Mouse (Mus musculus): ENCODE measurements around the gene Impdh2. TPM values are rescaled to one million over a fixed set of nuclear protein-coding genes. Genes with fewer than 3 reads are reported as not detected.

Gene Impdh2
- polyA plus RNA-seq, 1 experiment from 2014 or later = 81.6 TPM

DNA sequence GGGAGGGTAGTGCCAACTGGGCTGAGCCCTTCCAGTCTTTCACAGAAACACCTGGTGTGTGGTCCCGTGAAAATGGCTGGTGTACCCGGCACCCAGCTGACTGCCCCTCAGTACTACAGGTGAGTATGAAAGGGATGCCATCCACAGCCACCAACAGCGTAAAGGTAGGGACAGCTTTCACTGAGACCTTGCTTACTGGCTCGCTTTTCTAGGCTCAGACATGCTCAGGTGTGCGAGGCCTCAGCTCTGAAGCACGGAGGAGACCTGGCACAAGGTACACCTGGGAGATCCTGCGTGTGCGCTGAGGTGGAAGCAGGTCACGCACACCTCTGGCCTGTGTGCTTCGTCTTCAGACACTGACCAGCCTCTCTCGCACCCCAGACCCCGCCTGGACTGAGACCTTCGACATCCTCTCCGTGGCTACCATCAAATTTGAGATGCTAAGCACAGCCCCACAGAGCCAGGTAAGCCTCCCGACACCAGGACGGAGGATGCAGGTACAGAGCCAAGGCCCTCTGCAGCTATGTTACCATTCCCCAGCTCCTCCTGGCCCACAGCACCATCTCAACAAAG lies 11.4 kb downstream of the Impdh2 start:
- Histone ChIP-seq H3K9ac (no peak overlapping the region), H3K36me3 (peaks cover 37% of the 10 kb centered on the region), H3K9me3 (replicated peaks) (no peaks in the 10 kb centered on the region), H3K4me2 (no peak overlapping the region), H3K27me3 (no peaks in the 10 kb centered on the region), H3K4me1 (replicated peaks) (peaks cover 58% of the 10 kb centered on the region), H3K4me3 (no peak overlapping the region), H3K27ac (no peak overlapping the region)
- 90% methylated on average over 16 of the region's 16 CpGs for WGBS
- no peak for ATAC-seq (replicated peaks; ENCODE audit: insufficient number of reproducible peaks, insufficient read depth, low FRiP score, low read depth)

DNA sequence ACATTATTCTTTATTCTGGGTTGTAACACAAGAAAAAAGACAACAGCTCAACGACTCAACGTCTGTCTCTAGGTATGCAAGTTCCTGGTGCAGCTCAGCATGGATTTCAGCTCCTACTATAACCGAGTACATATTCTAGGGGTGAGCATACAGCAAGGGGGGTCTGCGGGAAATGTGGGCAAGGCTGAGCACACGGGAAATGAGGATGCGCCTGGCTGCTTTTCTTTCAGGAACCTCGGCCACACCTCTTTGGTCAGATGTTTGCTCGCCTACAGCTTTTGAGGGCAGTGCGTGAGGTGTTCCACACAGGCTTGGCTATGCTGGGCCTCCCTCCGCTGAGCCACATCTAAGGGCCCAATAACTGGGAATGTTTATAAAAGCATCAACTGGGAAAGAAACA lies 12.2 kb downstream of the Impdh2 start:
- Histone ChIP-seq H3K27ac (no peak overlapping the region), H3K27me3 (no peaks in the 10 kb centered on the region), H3K9me3 (replicated peaks) (no peaks in the 10 kb centered on the region), H3K4me3 (no peak overlapping the region), H3K4me1 (replicated peaks) (peaks cover 66% of the 10 kb centered on the region), H3K4me2 (no peak overlapping the region), H3K36me3 (peaks cover 37% of the 10 kb centered on the region), H3K9ac (no peak overlapping the region)
- WGBS = 85% methylated on average over 10 of the region's 10 CpGs
- no peak for ATAC-seq (replicated peaks; ENCODE audit: insufficient number of reproducible peaks, insufficient read depth, low FRiP score, low read depth)

DNA sequence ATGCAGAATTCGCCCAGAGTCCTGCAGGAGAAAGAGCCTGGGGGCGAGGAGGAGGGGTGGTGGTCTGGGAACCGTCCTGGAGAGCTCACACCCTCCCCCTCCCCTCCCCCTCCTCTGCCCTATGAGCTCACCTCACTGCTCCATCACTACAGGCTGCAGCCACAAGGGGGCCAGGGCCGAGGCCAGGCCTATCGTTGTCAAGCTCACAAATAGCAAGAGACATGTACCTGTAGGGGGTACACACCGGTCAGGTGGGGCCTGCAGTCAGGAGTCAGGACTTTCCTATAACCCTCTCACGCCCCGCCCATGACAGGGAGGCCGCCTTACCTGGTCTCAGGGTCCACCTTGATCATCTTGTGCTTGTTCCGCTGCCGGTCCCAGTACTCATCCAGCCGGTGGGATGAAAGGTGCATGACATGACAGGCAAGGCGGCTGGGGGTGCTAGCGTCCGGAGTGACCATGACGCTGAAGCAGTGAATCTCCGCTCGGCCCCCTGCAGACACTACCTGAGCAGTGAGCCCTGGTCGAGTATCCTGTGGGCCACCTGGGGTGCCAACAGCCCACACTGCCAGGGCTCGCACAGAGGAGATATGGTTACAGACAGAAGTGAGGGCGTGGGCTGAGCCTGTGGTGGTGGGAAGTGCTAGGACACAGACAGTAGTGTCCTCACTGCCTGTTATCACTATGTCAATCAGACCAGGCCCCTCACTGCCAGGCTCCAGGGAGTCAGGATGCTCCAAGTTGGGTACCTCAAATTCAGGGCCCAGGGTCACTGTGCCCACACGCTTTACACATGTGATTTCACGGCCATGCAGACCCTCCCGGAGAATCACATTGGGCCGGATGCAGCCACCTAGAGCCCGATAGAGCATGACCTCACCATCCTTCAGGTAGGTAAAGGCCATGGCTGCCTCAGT lies 13.9 kb downstream of the Impdh2 start:
- peaks cover 63% of the 10 kb centered on the region for H3K4me1 ChIP-seq (replicated peaks)
- H3K4me3 ChIP-seq = no peak overlapping the region
- no peaks in the 10 kb centered on the region for H3K27me3 ChIP-seq
- no peak overlapping the region for H3K9ac ChIP-seq
- no peak overlapping the region for H3K27ac ChIP-seq
- WGBS = 57% methylated on average over 26 of the region's 26 CpGs
- no peaks in the 10 kb centered on the region for H3K9me3 ChIP-seq (replicated peaks)
- H3K4me2 ChIP-seq = no peak overlapping the region
- ATAC-seq (replicated peaks; ENCODE audit: insufficient number of reproducible peaks, insufficient read depth, low FRiP score, low read depth) = no peak
- H3K36me3 ChIP-seq = peaks cover 37% of the 10 kb centered on the region

DNA sequence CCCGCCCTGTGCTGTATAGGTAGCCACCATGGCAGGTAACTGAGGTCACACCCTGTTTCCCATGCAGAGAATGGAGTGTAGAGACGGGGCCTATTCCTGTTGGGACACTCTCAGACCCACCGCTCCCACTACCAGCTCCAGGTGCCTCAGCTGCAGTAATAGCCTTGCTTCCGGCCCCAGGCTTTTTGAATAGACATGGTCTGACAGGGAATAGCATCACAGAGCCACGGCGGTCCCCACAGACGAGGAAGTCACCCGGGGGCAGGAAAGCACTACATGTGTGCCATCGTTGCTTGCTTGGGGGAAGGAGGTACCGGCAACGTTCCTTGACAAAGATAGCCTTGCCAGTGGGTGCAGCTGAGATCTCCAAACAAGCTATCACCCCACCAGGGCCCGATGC lies 14.8 kb downstream of the Impdh2 start:
- 89% methylated on average over 12 of the region's 12 CpGs for WGBS
- Histone ChIP-seq H3K27me3 (no peaks in the 10 kb centered on the region), H3K4me3 (no peak overlapping the region), H3K9ac (no peak overlapping the region), H3K4me1 (replicated peaks) (peaks cover 64% of the 10 kb centered on the region), H3K4me2 (no peak overlapping the region), H3K27ac (no peak overlapping the region), H3K36me3 (peaks cover 37% of the 10 kb centered on the region), H3K9me3 (replicated peaks) (no peaks in the 10 kb centered on the region)
- no peak for ATAC-seq (replicated peaks; ENCODE audit: insufficient number of reproducible peaks, insufficient read depth, low FRiP score, low read depth)

DNA sequence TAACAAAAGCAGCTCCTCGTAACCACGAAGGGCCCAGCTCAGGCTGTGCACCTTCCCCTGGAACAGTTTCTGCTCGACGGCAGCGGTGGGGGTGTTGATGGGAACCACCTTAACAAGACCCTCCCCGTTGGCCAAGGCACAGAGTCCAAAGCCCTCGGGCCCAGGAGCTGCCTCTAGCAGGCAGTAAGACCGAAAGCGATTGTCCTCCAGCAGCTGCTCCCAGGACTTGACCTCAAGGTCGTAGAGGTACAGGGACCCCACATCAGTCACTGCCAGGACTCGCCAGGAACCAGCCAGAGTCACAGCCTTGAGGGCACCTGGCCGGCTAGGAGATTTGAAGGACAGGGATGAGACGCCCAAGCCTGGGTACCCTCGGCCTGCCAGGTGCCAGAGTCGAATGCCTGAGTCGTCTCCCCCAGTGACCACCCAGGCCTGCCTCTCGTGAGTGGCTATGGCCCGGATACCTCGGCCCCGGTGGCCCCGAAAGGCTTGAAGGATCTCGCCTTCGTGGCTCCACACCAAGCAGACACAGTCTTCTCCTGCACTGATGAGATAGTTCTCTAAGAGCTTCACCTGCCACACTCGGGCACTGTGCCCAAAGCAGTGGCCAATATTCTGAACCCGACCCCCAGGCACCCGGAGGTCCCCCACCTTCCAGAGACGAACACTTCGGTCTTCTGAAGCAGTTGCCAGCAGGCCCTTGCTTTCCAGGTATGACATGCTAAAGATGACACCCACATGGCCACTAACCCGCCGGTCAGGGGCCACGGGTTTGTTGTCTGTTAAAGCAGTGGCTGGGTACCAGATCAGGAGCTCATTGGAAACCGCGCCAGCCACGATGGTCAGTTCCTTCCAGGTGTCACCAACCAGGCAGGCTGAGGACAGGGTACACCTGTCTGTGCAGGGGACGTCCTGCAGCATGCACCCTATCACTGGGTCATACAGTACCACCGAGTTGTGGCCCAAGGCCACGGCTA lies 15.5 kb downstream of the Impdh2 start:
- no peaks in the 10 kb centered on the region for H3K9me3 ChIP-seq (replicated peaks)
- no peak overlapping the region for H3K9ac ChIP-seq
- H3K27ac ChIP-seq = no peak overlapping the region
- no peak overlapping the region for H3K4me2 ChIP-seq
- 84% methylated on average over 37 of the region's 37 CpGs for WGBS
- no peak overlapping the region for H3K4me3 ChIP-seq
- H3K36me3 ChIP-seq = peaks cover 37% of the 10 kb centered on the region
- no peaks in the 10 kb centered on the region for H3K27me3 ChIP-seq
- peaks cover 57% of the 10 kb centered on the region for H3K4me1 ChIP-seq (replicated peaks)
- ATAC-seq (replicated peaks; ENCODE audit: insufficient number of reproducible peaks, insufficient read depth, low FRiP score, low read depth) = no peak

DNA sequence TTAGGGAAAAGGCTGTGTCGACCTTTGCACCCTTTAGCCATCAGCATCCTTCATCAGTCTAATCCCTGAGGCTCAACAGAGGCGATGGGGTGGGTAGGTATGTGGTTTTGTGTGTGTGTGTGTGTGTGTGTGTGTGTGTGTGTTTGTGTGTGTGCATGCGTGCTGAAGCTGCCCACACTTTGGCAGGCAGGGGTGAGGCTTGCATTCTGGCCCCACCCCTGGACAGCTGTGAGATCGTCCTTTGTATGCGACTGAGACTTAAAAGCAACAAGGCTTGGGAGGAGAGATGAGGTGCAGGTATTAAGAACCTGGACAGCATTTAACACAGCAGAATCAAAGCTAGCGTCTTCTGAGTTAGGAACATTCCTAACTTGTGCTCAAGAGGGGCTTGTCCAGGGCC lies 16.9 kb downstream of the Impdh2 start:
- Histone ChIP-seq H3K36me3 (peaks cover 30% of the 10 kb centered on the region), H3K9ac (no peak overlapping the region), H3K4me1 (replicated peaks) (peaks cover 54% of the 10 kb centered on the region), H3K4me3 (peak overlapping the region; percentile 80), H3K27me3 (no peaks in the 10 kb centered on the region), H3K9me3 (replicated peaks) (no peaks in the 10 kb centered on the region), H3K27ac (no peak overlapping the region), H3K4me2 (peak overlapping the region; percentile 79)
- ATAC-seq (replicated peaks; ENCODE audit: insufficient number of reproducible peaks, insufficient read depth, low FRiP score, low read depth) = no peak
- WGBS = 51% methylated on average over 6 of the region's 6 CpGs

DNA sequence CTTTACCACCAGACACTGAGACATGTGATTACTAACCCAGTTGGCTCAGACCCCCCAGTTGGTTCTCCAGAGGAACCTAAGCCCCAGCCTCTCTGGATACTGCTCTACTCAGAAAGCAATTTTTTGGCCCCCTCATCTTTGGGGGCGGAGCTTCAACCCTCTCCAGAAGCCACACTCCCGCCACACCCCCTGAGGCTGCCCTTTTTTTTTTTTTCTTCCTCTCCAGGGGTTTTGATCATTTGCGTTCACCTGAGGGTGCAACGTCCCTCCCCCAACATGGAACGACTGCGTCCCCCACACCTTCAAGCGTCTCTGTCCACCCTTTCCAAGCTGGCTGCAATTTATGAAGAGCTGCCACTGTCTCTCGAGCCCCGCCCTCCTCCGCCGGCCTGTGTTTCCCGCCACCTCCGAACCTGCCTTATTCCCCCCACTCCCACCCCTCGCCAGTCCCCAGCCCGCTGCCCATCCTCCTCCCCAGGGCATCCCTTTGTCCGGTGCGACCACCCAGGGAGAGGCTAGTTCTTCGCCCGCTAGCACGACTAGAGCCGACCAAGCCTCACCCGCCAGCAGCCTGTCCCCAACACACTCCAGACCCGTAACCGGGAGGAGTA lies 18.0 kb downstream of the Impdh2 start:
- peak overlapping the region; percentile 79 for H3K4me2 ChIP-seq
- peak overlapping the region; percentile 80 for H3K4me3 ChIP-seq
- ATAC-seq (replicated peaks; ENCODE audit: insufficient number of reproducible peaks, insufficient read depth, low FRiP score, low read depth) = no peak; the same call in 1 of the 2 replicates
- peak overlapping the region; percentile 95 for H3K27ac ChIP-seq
- WGBS = under 1% methylated on average over 24 of the region's 24 CpGs
- H3K9me3 ChIP-seq (replicated peaks) = no peaks in the 10 kb centered on the region
- peaks cover 56% of the 10 kb centered on the region for H3K4me1 ChIP-seq (replicated peaks)
- H3K27me3 ChIP-seq = no peaks in the 10 kb centered on the region
- H3K36me3 ChIP-seq = peaks cover 20% of the 10 kb centered on the region
- H3K9ac ChIP-seq = peak overlapping the region; percentile 90

DNA sequence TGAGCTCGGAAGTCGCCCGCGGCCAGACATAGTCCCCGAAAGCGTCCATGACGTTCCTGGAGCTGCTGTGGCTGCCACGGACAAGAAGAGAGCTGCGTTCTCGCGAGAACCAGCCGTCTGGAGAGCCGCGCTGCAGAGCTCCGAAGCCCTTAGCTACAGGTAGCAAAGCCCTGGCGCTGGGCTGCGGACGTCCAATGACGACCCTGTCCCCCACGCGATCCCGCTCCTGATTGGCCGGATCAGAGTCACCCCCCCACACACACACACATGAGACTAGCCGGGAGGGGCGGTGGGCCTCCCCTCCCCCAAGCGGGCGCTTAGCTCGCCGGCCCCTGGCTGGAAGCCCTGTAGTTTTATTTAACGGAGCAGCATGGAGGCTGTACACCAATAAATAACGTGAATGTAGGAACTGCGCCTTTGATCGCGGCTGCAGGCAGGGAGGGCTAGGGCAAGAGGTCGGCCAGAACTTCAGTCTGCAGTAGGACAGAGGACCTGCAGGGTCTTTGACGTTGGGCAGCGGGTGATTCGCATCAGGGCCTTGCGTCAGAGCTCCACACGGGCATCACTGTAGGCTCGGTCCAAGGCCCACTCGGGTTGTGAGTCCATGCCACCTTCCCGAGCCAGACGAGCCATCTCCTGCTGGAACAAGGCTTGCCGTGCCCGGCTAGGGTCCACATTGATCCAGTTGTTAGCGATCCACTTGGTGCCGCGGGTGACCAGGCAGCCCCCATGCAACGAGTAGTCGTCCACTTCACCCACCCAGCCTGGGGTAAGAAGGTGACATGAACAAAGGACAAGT lies 18.7 kb downstream of the Impdh2 start, which contains the start of gene Wdr6:
Wdr6 (minus strand) TSS at position 195 of the 799 bp plus-strand sequence.
- peak; percentile 96 for ATAC-seq (replicated peaks; ENCODE audit: insufficient number of reproducible peaks, insufficient read depth, low FRiP score, low read depth)
- H3K9ac ChIP-seq = peak within 1 kb of the TSS; percentile 90
- peak within 1 kb of the TSS; percentile 95 for H3K27ac ChIP-seq
- peak within 1 kb of the TSS; percentile 80 for H3K4me3 ChIP-seq
- H3K36me3 ChIP-seq = peaks cover 14% of the 10 kb centered on the region; the same call in 1 of the 2 replicates
- H3K9me3 ChIP-seq (replicated peaks) = no peaks in the 10 kb centered on the region
- no peaks in the 10 kb centered on the region for H3K27me3 ChIP-seq
- 6% methylated on average over 51 of the region's 51 CpGs for WGBS
- peak within 1 kb of the TSS; percentile 79 for H3K4me2 ChIP-seq
- H3K4me1 ChIP-seq (replicated peaks) = peaks cover 58% of the 10 kb centered on the region

DNA sequence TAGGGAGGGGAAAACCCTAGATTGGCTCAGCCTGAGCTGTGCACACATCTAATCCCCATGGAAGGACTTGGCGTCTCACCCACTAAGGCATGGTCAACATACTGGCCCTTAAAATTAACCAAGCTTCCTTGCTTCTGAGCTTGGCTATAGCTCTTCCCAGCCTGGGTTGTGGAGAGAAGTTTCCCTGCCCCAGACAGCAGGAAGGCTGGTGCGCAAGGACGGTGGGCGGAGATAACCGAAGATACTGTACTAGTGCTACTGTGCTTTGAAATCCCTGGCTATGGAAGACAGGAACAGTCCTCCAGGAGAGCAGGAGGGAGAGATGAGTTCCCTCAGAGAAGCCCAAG lies 19.2 kb downstream of the Impdh2 start:
- Histone ChIP-seq H3K4me2 (peak overlapping the region; percentile 79), H3K4me1 (replicated peaks) (peaks cover 54% of the 10 kb centered on the region), H3K27me3 (no peaks in the 10 kb centered on the region), H3K9ac (peak overlapping the region; percentile 90), H3K4me3 (peak overlapping the region; percentile 80), H3K27ac (peak overlapping the region; percentile 95), H3K9me3 (replicated peaks) (no peaks in the 10 kb centered on the region), H3K36me3 (peaks cover 11% of the 10 kb centered on the region; the same call in 1 of the 2 replicates)
- ATAC-seq (replicated peaks; ENCODE audit: insufficient number of reproducible peaks, insufficient read depth, low FRiP score, low read depth) = no peak
- WGBS = 50% methylated on average over 5 of the region's 5 CpGs

DNA sequence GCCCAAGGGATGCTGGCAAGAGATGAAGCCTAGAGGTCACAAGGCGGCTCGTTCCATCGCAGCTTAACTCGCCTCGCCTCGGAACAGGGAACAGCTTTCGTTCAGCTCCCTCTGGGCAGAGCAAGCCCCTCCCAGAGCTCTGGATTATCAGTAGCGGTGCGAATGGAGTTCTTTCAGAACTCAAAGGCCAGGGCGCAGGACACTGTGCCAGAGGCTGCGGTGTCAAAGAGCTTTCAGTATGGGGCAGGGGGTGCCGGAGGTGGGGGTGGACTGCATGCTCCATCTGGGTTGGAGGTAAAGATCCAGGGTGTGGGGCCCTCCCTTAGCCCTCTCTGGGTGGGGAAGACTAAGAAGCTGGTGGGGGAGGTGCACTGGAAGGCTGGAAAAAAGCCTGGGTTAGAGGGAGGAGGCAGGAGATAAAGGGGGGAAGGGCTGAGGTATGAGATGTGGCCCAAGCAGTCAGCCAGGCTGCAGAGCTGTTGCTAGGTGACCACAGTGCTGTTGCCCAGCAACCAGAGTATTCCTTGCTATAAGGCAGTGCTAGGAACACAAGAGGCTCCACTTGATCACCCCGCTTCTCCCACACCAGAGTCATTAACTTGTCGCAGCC lies 27.6 kb downstream of the Impdh2 start:
- no peaks in the 10 kb centered on the region for H3K9me3 ChIP-seq (replicated peaks)
- 7% methylated on average over 14 of the region's 14 CpGs for WGBS
- H3K4me1 ChIP-seq (replicated peaks) = peaks cover 46% of the 10 kb centered on the region
- ATAC-seq (replicated peaks; ENCODE audit: insufficient number of reproducible peaks, insufficient read depth, low FRiP score, low read depth) = peak; percentile 96
- peak overlapping the region; percentile 89 for H3K27ac ChIP-seq
- H3K4me2 ChIP-seq = peak overlapping the region; percentile 58
- H3K36me3 ChIP-seq = no peaks in the 10 kb centered on the region
- H3K27me3 ChIP-seq = no peaks in the 10 kb centered on the region
- peak overlapping the region; percentile 29 for H3K4me3 ChIP-seq
- H3K9ac ChIP-seq = no peak overlapping the region
